Mouse (Mus musculus) olfactory bulb, adult 2 months (tissue): Measurements from ENCODE around the gene Dlgap1. TPM values are rescaled to one million over a fixed set of nuclear protein-coding genes. Genes with fewer than 3 reads are reported as not detected.

Experiments
- H3K27ac ChIP-seq: fragments of 200-500 bp; 2 replicates; pipeline ENCODE4 v1.5.1; 2012; ENCODE audit warnings: low read depth, low read length; ENCODE audit not compliant: insufficient read depth
- H3K4me1 ChIP-seq: fragments of 200-500 bp; 2 replicates; pipeline ENCODE4 v1.6.1; 2012; ENCODE audit warnings: low read length; ENCODE audit not compliant: control insufficient read depth, insufficient read depth
- H3K4me3 ChIP-seq: fragments of 200-500 bp; 2 replicates; pipeline ENCODE4 v1.5.1; 2012; ENCODE audit warnings: mild to moderate bottlenecking, low read depth, low read length, moderate library complexity; ENCODE audit not compliant: insufficient read depth
- CTCF ChIP-seq: fragments of 200-500 bp; IDR thresholded peaks from 2 replicates; pipeline ENCODE4 v1.5.1; 2012; ENCODE audit warnings: low read depth, mild to moderate bottlenecking, low read length, moderate library complexity; ENCODE audit not compliant: insufficient read depth
- POLR2A ChIP-seq: fragments of 200-500 bp; IDR thresholded peaks from 2 replicates; pipeline ENCODE4 v1.6.1; 2012; ENCODE audit warnings: mild to moderate bottlenecking, low read depth, low read length, moderate library complexity; ENCODE audit not compliant: insufficient read depth
- WGBS: fragments of 180-500 bp; shearing (Covaris S2); methylation state at CpG from one replicate; pipeline ENCODE4 v1.1.7; 2018; 5-methylcytosine and 5-hydroxymethylcytosine counted together
- polyA plus RNA-seq: library from polyadenylated mRNA; stranded (reverse); fragments of >200 nt; gene quantifications from 2 replicates; pipeline ENCODE4 v1.2.4, GENCODE M21; 2012; ENCODE audit warnings: low replicate concordance; ENCODE audit not compliant: missing spikeins, insufficient read depth, insufficient read length

Dlgap1 gene
- polyA plus RNA-seq, 1 experiment: 117 TPM

DNA sequence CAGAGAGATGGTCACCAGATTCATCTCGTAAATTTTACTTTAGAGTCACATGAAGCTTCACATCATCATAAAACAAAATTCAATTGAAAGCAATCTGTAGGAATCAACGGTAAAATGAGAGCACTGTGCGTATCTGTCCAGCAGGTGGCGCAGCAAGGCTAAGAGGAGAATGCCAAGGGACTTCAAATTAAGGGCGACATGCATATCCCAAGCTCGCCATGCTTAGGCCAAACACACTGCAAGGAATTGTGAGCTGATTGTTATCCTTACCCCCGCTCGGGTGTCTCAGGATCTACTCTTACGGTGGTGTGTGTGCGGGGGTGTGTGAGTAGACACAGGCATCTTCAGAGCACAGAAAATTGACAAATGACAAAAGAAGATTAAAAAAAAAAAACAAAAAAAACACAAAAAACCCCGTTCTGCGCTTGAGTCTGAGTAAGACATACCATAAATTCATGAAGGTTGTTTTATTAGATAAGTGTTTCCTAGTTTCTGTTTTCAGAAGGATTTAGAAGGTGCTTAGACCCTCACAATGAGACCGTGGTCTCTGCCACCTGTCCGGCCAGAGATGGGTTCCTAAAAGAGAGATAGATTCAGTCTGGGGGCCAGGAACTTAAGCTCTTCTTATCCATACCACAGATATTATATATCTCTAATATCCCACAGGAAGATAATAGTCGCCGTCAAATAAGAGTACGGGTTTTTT, 461.0 kb downstream of the Dlgap1 start:
- H3K27ac ChIP-seq: no peak overlapping the region
- 14% methylated on average over 17 of the region's 17 CpGs for WGBS
- TF ChIP-seq POLR2A: no peak
- peak; percentile 48; the same call in 1 of the 2 replicates for TF ChIP-seq CTCF
- H3K4me3 ChIP-seq: no peak overlapping the region
- H3K4me1 ChIP-seq: peaks cover 3% of the 10 kb centered on the region; the same call in 1 of the 2 replicates

DNA sequence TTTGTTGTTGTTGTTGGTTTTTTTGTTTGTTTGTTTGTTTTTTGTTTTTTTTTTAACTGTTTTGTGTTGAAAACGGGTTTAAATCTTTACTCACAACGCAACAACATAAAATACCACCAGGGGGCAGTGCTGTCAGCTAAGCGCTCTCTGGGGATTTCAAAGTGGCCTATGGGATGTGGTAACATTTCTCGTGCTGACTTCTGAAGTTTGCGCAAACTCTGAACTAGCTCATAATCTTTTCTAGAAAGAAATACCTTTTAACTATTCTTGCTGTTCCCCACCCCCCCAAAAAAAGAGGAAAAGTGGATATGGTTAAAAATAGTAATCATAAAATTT, 461.5 kb downstream of the Dlgap1 start:
- TF ChIP-seq CTCF (no peak), POLR2A (no peak)
- Histone ChIP-seq H3K4me1 (peaks cover 3% of the 10 kb centered on the region), H3K4me3 (no peak overlapping the region), H3K27ac (no peak overlapping the region)
- 7% methylated on average over 5 of the region's 5 CpGs for WGBS

DNA sequence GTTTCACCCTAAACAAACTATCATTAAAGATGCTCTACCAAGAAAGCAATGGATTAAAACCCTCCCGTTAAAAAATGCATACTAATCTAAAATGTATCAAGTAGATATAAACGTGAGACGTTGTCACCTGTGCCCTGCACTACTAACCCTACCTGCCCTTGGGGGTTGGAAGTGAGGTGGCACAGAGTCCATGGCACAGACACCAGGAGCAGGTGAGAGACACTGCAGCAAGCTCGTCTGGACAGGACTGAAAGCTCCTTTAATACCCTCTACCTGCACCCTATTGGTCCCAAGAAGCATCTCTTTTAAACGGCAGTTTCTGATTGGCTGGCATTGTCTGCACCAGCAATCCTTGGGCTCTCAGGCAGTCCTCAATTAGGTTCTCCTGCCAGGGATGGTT, 464.0 kb downstream of the Dlgap1 start:
- TF ChIP-seq POLR2A (no peak), CTCF (no peak)
- WGBS: 76% methylated on average over 5 of the region's 5 CpGs
- peaks cover 9% of the 10 kb centered on the region for H3K4me1 ChIP-seq
- no peak overlapping the region for H3K27ac ChIP-seq
- H3K4me3 ChIP-seq: no peak overlapping the region

DNA sequence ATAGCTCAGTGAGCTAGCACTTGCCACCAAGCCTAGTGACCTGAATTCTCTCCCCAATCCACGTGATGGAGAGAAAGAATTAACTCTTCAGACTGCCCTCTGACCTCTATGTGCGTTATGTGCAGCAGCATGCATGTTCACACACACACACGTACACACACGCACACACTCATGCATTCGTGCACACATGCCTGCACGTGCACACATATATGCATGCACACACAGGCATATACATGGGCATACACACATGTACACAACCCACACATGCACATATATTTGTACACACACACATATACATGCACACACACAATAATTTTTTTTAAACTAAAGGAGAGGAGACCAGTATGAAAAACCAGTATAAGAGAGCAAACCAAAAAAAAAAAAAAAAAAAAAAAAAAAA, 465.7 kb downstream of the Dlgap1 start:
- TF ChIP-seq CTCF (no peak), POLR2A (no peak)
- no peak overlapping the region for H3K27ac ChIP-seq
- H3K4me3 ChIP-seq: no peak overlapping the region
- WGBS: 86% methylated on average over 6 of the region's 6 CpGs
- H3K4me1 ChIP-seq: peaks cover 11% of the 10 kb centered on the region

DNA sequence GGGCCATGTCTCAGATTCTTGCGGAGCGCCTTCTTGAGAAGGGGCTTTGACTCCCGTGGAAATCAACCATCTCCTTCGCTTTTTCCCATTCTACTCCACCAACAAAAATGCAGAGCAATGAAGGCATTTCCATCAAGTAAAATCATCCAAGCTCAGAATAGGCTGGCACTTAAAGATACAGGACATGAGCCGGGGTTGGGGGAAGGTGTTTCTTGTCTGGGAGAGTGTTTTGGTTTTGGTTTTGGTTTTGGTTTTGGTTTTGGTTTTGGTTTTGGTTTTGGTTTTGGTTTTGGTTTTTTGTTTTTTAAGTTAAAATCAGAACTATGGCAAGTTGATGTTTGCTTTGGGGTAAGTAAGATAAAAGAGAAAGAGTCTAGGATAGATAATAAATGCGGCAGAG, 466.7 kb downstream of the Dlgap1 start:
- TF ChIP-seq CTCF: no peak
- no peak for TF ChIP-seq POLR2A
- Histone ChIP-seq H3K27ac (no peak overlapping the region), H3K4me1 (peaks cover 11% of the 10 kb centered on the region), H3K4me3 (no peak overlapping the region)
- 95% methylated on average over 6 of the region's 6 CpGs for WGBS

DNA sequence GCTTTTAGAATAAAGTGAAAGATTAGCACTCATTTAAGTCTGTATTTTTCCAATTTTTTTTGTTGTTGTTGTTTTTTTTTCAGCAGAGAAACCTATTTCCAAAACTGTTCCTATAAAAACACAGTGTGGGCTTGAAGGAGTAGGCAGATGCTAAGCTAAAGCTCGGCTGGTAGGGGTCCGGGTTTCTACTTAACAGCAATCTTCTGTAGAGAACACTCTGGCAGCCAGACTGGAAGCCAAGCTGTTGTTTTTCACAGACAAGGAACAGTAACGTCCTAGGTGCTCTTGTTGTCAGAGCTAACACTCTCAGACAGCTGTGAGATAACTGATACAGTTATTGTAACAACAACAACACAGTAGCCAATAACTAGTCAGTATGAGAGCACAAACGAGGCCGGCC, 468.4 kb downstream of the Dlgap1 start:
- WGBS: 53% methylated on average over 5 of the region's 5 CpGs
- H3K4me1 ChIP-seq: peaks cover 11% of the 10 kb centered on the region
- no peak for TF ChIP-seq POLR2A
- no peak for TF ChIP-seq CTCF
- no peak overlapping the region for H3K27ac ChIP-seq
- H3K4me3 ChIP-seq: no peak overlapping the region

DNA sequence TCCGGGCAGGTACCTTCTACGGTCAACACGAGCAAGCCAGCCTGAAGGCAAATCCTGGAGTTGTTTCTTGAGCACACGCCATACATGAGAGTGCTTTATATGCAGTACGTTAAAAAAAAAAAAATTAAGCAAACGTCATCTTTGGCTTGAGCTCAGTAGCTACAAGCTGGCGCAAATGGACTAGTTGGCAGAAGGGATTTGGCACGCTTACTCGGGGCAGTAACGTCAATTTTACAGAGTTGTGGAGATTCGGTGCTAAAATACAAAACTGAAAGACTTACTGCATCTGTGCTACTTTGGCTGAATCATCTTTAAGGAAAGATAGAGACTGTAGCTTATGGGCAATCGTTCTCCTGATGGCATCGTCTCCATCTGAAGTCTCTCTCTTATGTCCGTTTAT, 474.1 kb downstream of the Dlgap1 start:
- no peak for TF ChIP-seq CTCF
- TF ChIP-seq POLR2A: no peak
- WGBS: 65% methylated on average over 14 of the region's 14 CpGs
- Histone ChIP-seq H3K4me1 (peaks cover 7% of the 10 kb centered on the region), H3K4me3 (no peak overlapping the region), H3K27ac (peak overlapping the region; percentile 37; the same call in 1 of the 2 replicates)

DNA sequence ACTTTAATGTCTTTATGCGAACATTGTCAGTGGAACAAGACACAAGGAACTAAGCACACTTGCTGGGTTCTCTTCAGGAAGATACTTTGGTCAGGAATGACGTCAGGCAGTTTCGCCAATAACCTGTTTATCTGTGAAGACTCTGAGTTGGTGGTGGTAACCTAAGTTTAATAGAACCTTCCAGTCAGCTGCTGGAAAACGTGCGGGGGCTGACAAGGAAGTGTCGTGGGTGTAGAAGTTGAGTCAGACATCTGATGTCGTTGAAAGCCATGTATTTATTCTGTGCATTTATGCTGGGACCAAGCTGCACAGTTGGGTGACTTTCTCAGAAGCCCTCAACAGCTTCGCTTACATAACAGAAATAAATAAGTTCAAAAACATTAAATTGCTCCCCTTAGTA, 477.6 kb downstream of the Dlgap1 start:
- Histone ChIP-seq H3K4me3 (no peak overlapping the region), H3K27ac (peak overlapping the region; percentile 54), H3K4me1 (peaks cover 7% of the 10 kb centered on the region)
- no peak for TF ChIP-seq CTCF
- 37% methylated on average over 8 of the region's 8 CpGs for WGBS

DNA sequence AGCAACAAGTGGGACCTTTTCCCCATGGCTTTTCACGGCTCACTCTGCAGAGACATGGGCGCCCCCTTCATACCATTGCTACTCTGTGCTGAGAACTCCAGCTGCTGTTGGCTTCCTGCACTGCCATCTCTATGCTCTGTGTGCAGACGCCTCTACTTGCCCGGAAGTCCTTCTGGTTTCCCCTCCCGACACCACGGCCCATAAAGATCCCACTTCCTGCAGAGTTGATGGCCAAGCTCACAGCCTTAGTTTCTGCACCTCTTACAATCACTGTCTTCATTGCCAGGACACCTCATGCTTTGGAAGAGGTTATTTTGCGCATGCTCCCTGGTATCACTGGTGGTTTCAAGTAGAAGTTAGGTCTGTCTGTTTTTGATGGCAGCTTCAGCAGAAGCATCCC, 486.2 kb downstream of the Dlgap1 start:
- Histone ChIP-seq H3K27ac (no peak overlapping the region), H3K4me3 (no peak overlapping the region), H3K4me1 (peaks cover 3% of the 10 kb centered on the region)
- TF ChIP-seq POLR2A (no peak), CTCF (no peak)
- 94% methylated on average over 7 of the region's 7 CpGs for WGBS

DNA sequence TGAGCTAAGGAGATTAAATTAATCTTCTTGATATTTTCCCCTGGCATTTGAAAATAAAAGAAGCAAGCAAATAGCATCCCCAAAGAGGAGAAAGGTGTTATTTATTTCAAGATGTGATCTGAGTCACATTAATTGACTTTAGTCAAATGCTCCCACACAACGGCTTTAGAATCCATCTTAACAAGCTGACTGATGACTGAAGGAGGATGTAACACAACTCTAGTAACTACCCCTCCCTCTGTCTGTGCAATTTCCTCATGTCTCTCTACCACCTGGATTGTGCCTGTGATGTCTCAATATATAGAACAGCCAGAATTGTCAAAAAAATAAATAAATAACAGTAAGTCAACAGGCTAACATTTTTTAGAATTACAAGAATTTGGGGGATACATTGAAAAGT, 488.2 kb downstream of the Dlgap1 start:
- peaks cover 3% of the 10 kb centered on the region for H3K4me1 ChIP-seq
- 54% methylated on average over 1 of the region's 1 CpGs for WGBS
- TF ChIP-seq POLR2A (no peak), CTCF (no peak)
- H3K27ac ChIP-seq: no peak overlapping the region
- no peak overlapping the region for H3K4me3 ChIP-seq
